Mouse (Mus musculus): ENCODE measurements around the gene Col6a4. TPM values are rescaled to one million over a fixed set of nuclear protein-coding genes. Genes with fewer than 3 reads are reported as not detected.

The Col6a4 gene
- total RNA-seq, 2 experiments from 2014 or later: 0.02 to 0.05 TPM

- DNase-seq: no peak
- intact Hi-C loops (cut with DNase I): no loop called here
Measured at GRCm38 (mm10) chr9:105971351-105971894, 125.2 kb downstream of the Col6a4 start.

GRCm38 (mm10) chr9:105970901-105971300 lies 125.7 kb downstream of the Col6a4 start:
- no peak for DNase-seq
- intact Hi-C loops (cut with DNase I): no loop called here

GRCm38 (mm10) chr9:105967976-105968375 lies 128.6 kb downstream of the Col6a4 start:
- DNase-seq: no peak
- intact Hi-C loops (cut with DNase I): no loop called here

- intact Hi-C loops (cut with DNase I): no loop called here
- DNase-seq: peak; percentile 49 to 57
Measured at GRCm38 (mm10) chr9:105960533-105960932, 136.1 kb downstream of the Col6a4 start, which contains the start of gene Col6a5. Gene Col6a5, minus strand, starts transcription at chr9:105960643.

- no peak for DNase-seq
- intact Hi-C loops (cut with DNase I): no loop called here
Measured at GRCm38 (mm10) chr9:105959116-105959515, 137.5 kb downstream of the Col6a4 start.

- intact Hi-C loops (cut with DNase I): no loop called here
- DNase-seq: no peak
Measured at GRCm38 (mm10) chr9:105949755-105950154, 146.8 kb downstream of the Col6a4 start.

- intact Hi-C loops (cut with DNase I): no loop called here
- DNase-seq: no peak
Measured at GRCm38 (mm10) chr9:105947577-105947976, 149.0 kb downstream of the Col6a4 start.

Other genes starting within 250 kb of the Col6a4 start
- 1 to 10 TPM in 1 of 2 experiments, under 1 TPM in 1; 0.43 to 1.3 TPM for gene Col6a5, start 136.1 kb downstream of the Col6a4 start, total RNA-seq (2021)
- gene Glyctk, start 61.4 kb upstream of the Col6a4 start, total RNA-seq (2021): 1 to 10 TPM; 1.7 to 1.8 TPM
- gene Wdr82, start 74.1 kb upstream of the Col6a4 start, total RNA-seq (2021): 10 to 100 TPM; 72.2 to 81.4 TPM
- 10 to 100 TPM; 15.4 to 19.5 TPM for gene Ppm1m, start 103.0 kb upstream of the Col6a4 start, total RNA-seq (2021)
- 100 to 1,000 TPM; 112 to 132 TPM for gene Twf2, start 106.3 kb upstream of the Col6a4 start, total RNA-seq (2021)
- under 1 TPM; 0.72 to 0.79 TPM for gene Tlr9, start 125.8 kb upstream of the Col6a4 start, total RNA-seq (2021)
- 100 to 1,000 TPM; 492 to 534 TPM for gene Alas1, start 151.9 kb upstream of the Col6a4 start, total RNA-seq (2021)
- 1 to 10 TPM; 6.4 to 7.2 TPM for gene Poc1a, start 184.3 kb upstream of the Col6a4 start, total RNA-seq (2021)

Measured in heart, postnatal 10 days (tissue).